Mouse (Mus musculus): ENCODE measurements around the gene Ptn. TPM values are rescaled to one million over a fixed set of nuclear protein-coding genes. Genes with fewer than 3 reads are reported as not detected.
"Not testable (repeated sequence)": the region's sequence is repeated elsewhere in the genome, so short reads cannot be mapped to it uniquely, and the experiment has no call there.

Gene Ptn
- total RNA-seq, 4 experiments from 2014 or later, result 0.51 to 1.3 (median 0.92) TPM

DNA sequence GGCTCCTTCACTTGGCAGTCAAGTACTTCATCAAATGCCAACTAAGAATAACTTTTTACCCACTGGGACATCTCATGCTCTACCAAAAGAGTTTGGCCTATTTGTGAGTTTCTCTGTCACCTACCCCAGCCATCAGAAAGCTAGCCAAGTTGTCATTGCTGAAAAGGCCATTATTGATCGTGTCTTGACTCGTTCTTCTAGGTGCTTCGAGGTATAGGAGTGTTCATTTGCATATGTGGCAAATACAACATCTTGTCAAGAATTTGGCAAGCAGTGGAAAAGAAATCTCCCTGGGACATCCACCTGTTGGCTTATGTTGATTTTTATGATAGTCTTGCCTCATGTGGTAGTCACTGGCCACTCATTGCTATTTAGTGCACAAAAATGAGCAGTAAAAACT lies 43.1 kb downstream of the Ptn start:
- DNase-seq (ENCODE audit: low spot score in 2 of 2), result no peak

GRCm38 (mm10) chr6:36755001-36755885 lies 54.8 kb downstream of the Ptn start:
- DNase-seq (ENCODE audit: low spot score in 2 of 2), result no peak

GRCm38 (mm10) chr6:36752887-36753286 lies 57.1 kb downstream of the Ptn start:
- DNase-seq (ENCODE audit: low spot score in 2 of 2), result no peak

DNA sequence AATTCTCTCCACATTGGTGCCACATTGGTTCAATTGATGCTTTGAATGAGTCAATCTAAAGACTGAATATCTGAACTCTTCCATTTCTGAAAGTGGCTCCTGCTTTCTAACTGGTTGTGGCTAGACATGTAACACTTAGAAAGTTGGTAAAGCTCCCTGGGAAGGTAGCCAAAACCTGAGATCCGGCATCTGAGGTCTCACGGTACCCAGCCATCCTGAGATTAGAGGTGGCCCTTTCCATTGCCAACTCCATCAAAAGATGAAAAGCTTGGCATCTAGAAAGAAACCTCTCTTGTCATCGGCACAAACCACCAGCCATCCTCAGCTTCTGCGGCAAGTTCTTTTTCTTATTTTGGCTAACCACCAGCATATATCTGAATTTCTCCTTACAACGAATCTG lies 70.2 kb downstream of the Ptn start:
- DNase-seq (ENCODE audit: low spot score in 2 of 2), result no peak

DNA sequence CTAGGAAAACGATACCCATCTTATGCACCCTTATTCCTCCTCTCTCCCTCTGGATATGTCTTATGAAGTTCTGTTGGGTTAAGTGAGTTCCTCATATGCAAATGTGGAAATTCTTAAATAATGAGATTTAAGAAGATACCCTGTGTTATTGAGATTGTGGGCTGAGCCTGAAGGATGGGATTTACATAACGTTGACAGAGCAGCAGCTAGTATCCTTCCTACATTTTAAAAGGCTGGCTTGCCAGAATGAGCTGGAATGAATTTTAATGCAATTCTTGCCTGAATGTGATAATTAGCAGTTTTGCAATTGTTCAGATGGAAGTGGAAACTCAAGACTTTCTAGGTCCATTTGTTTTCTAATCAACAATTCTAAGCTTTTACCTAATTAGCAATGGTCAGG lies 73.3 kb downstream of the Ptn start:
- DNase-seq (ENCODE audit: low spot score in 2 of 2), result no peak

- DNase-seq (ENCODE audit: low spot score in 2 of 2), result not testable (repeated sequence)
Measured at GRCm38 (mm10) chr6:36735622-36736021, 74.4 kb downstream of the Ptn start.

DNA sequence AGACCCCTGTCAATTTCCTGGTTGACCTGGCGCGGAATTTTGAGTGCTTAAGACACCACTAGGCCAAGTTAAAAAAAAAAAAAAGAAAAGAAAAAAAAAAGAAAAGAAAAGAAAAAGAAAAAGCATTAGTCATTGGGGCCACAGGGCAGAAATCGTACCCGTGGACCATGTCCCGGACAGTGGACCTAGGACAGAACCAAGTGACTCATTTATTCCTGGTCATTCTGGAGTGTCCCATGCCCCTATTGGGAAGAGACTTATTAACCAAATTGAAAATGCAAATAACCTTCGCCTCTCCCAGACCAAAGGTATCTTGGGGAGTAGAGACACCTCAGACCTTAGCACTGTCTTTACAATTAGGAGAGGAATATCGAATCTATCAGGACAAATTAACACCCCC lies 80.2 kb downstream of the Ptn start:
- not testable (repeated sequence) for DNase-seq (ENCODE audit: low spot score in 2 of 2)

GRCm38 (mm10) chr6:36728079-36728478 lies 81.9 kb downstream of the Ptn start:
- DNase-seq (ENCODE audit: low spot score in 2 of 2), result no peak

- no peak for DNase-seq (ENCODE audit: low spot score in 2 of 2)
Measured at GRCm38 (mm10) chr6:36725509-36726160, 84.4 kb downstream of the Ptn start.

GRCm38 (mm10) chr6:36722769-36723549 lies 87.1 kb downstream of the Ptn start:
- no peak for DNase-seq (ENCODE audit: low spot score in 2 of 2)

DNA sequence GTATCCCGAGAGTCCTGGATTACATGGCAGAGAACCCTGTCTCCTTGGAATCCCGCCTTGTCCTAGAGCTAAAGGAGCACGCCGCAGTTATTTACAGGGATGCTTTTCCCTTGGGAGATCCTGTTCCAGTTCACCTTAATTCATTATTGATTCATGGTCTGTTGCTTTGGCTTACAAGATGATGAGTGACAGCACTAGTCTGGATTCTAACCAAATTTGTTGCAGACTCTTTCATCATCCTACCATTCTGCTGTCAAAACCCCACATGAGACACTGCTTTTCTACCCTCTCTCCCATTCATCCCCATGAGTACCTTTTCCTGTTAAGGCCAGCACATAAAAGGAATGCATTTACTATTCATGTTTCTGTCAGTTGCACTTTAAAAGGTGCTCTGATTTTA lies 96.7 kb downstream of the Ptn start:
- DNase-seq (ENCODE audit: low spot score in 2 of 2), result no peak

- no peak for DNase-seq (ENCODE audit: low spot score in 2 of 2)
Measured at GRCm38 (mm10) chr6:36695481-36695880, 114.5 kb downstream of the Ptn start.

GRCm38 (mm10) chr6:36691497-36691896 lies 118.5 kb downstream of the Ptn start:
- DNase-seq (ENCODE audit: low spot score in 2 of 2), result no peak

- DNase-seq (ENCODE audit: low spot score in 2 of 2), result no peak
Measured at GRCm38 (mm10) chr6:36690941-36691340, 119.1 kb downstream of the Ptn start.

- DNase-seq (ENCODE audit: low spot score in 2 of 2), result no peak
Measured at GRCm38 (mm10) chr6:36676710-36677691, 133.0 kb downstream of the Ptn start.

- no peak for DNase-seq (ENCODE audit: low spot score in 2 of 2)
Measured at GRCm38 (mm10) chr6:36672399-36673221, 137.4 kb downstream of the Ptn start.

DNA sequence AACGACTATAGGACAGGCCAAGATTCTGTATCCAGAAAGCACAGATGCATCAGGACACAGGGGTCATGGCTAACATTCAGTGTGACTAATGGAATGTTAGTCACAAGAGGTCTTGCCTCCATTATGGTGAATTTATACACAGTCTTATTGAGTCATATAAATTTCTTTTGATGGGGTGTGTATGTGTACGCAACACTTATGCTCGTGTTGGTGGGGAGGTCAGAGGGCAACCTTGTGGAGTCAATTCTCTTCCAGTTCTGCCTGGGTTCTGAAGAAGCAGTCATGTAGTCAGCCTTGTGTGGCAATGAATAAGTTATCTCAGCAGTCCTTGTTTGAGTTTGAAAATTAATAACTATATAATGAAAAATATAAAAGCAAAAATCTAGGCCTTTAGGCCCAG lies 138.7 kb downstream of the Ptn start:
- no peak for DNase-seq (ENCODE audit: low spot score in 2 of 2)
